Mouse (Mus musculus): ENCODE measurements around the gene Zmiz1.

DNA sequence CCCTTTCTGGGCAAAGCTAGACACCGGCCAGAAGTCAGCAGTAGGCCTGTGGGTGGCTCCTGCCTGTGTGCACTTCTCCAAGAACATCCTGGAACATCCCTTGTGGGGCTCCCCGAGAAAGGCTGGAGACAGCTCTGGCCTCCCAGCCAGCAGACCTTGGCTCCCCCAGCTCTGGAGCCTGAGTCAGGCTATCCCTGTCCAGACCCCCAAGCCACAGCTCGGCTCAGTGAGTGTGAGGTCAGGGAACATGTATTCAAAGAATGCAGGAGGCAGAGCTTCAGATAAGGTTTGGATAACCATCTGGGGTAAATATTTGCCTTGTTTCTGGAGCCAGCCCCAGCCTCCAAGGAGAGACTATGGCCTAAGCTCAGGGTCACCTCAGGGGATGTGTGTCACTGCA, 74.0 kb downstream of the Zmiz1 start:
- TF ChIP-seq EP300 (IDR thresholded peaks at IDR 0.05) = peak; percentile 87
- TF ChIP-seq CTCF (IDR thresholded peaks at IDR 0.05) = no peak
